Mouse (Mus musculus) limb, embryonic 12.5 days (tissue): ENCODE measurements around the gene Sema6d. TPM values are rescaled to one million over a fixed set of nuclear protein-coding genes. Genes with fewer than 3 reads are reported as not detected.

ENCODE experiments used
- ATAC-seq: fragments of 200-750 bp; cut with Nextera tagmentation; 2 replicates; pipeline ENCODE4 v1.8.0; 2017; ENCODE audit warnings: low read depth, moderate TSS enrichment; ENCODE audit not compliant: insufficient number of reproducible peaks, insufficient read depth, low FRiP score, low TSS enrichment
- H3K27ac ChIP-seq: fragments of 300-500 bp; sonication (generic); 2 replicates; pipeline ENCODE4 v1.5.1; 2016; ENCODE audit warnings: mild to moderate bottlenecking, moderate library complexity
- H3K27me3 ChIP-seq: fragments of 300-500 bp; sonication (generic); 2 replicates; pipeline ENCODE4 v1.6.1; 2016; ENCODE audit warnings: mild to moderate bottlenecking, moderate library complexity
- H3K36me3 ChIP-seq: fragments of 300-500 bp; sonication (generic); 2 replicates; pipeline ENCODE4 v1.6.1; 2016; ENCODE audit warnings: mild to moderate bottlenecking, moderate library complexity
- H3K4me1 ChIP-seq: fragments of 300-500 bp; sonication (generic); replicated peaks from 2 replicates; pipeline ENCODE4 v1.6.1; 2016
- H3K4me2 ChIP-seq: fragments of 300-500 bp; sonication (generic); 2 replicates; pipeline ENCODE4 v1.6.1; 2016; ENCODE audit warnings: mild to moderate bottlenecking, moderate library complexity
- H3K4me3 ChIP-seq: fragments of 300-500 bp; sonication (generic); replicated peaks from 2 replicates; pipeline ENCODE4 v1.5.1; 2016; ENCODE audit warnings: mild to moderate bottlenecking
- H3K9ac ChIP-seq: fragments of 300-500 bp; sonication (generic); replicated peaks from 2 replicates; pipeline ENCODE4 v1.6.1; 2016; ENCODE audit warnings: mild to moderate bottlenecking, moderate library complexity
- H3K9me3 ChIP-seq: fragments of 300-500 bp; sonication (generic); 2 replicates; pipeline ENCODE4 v1.6.1; 2016; ENCODE audit warnings: mild to moderate bottlenecking, moderate library complexity
- WGBS: fragments of 180-500 bp; shearing (Covaris S2); methylation state at CpG from one replicate; pipeline ENCODE4 v1.1.7; 2016; 5-methylcytosine and 5-hydroxymethylcytosine counted together
- polyA plus RNA-seq: library from polyadenylated mRNA; unstranded; fragments of >200 nt; fragmentation: Nextera tagmentation; extraction: Ambion mirVana; gene quantifications from 2 replicates; pipeline ENCODE4 v1.2.1, GENCODE M21; 2016

Sema6d gene
- polyA plus RNA-seq, result 6.7 and 7.2 TPM in 2 replicates

- Histone ChIP-seq H3K4me2 (peak within 1 kb of the TSS; percentile 90), H3K4me3 (peak within 1 kb of the TSS; percentile 46), H3K27me3 (peaks cover 54% of the 10 kb centered on the region), H3K9me3 (no peaks in the 10 kb centered on the region), H3K4me1 (peaks cover 13% of the 10 kb centered on the region), H3K9ac (peak within 1 kb of the TSS; percentile 42), H3K36me3 (no peaks in the 10 kb centered on the region), H3K27ac (no peak within 1 kb of the TSS)
- 2% methylated on average over 28 of the region's 29 CpGs for WGBS
- ATAC-seq, result peak; percentile 65; the same call in 1 of the 2 replicates
These were observed at the start of gene Sema6d for GRCm38 (mm10) chr2:124089813-124090230. TSS of gene Sema6d (plus strand) at chr2:124089969.

GRCm38 (mm10) chr2:124059910-124060309 is 29.9 kb upstream of the Sema6d start:
- H3K36me3 ChIP-seq, result no peaks in the 10 kb centered on the region
- H3K4me3 ChIP-seq, result no peak overlapping the region
- H3K27ac ChIP-seq, result no peak overlapping the region
- ATAC-seq, result no peak
- no peaks in the 10 kb centered on the region for H3K9me3 ChIP-seq
- no peak overlapping the region for H3K9ac ChIP-seq
- H3K4me1 ChIP-seq, result no peaks in the 10 kb centered on the region
- no peak overlapping the region for H3K4me2 ChIP-seq
- 75% methylated on average over 3 of the region's 3 CpGs for WGBS
- no peaks in the 10 kb centered on the region for H3K27me3 ChIP-seq

- no peak overlapping the region for H3K4me2 ChIP-seq
- no peaks in the 10 kb centered on the region for H3K4me1 ChIP-seq
- no peaks in the 10 kb centered on the region for H3K9me3 ChIP-seq
- no peak overlapping the region for H3K9ac ChIP-seq
- no peak overlapping the region for H3K4me3 ChIP-seq
- 85% methylated on average over 4 of the region's 4 CpGs for WGBS
- no peaks in the 10 kb centered on the region for H3K36me3 ChIP-seq
- ATAC-seq, result no peak
- H3K27me3 ChIP-seq, result no peaks in the 10 kb centered on the region
- no peak overlapping the region for H3K27ac ChIP-seq
These were observed 21.4 kb upstream of the Sema6d start for GRCm38 (mm10) chr2:124068380-124068779.

- ATAC-seq, result no peak
- Histone ChIP-seq H3K36me3 (no peaks in the 10 kb centered on the region), H3K4me3 (no peak overlapping the region), H3K27ac (no peak overlapping the region), H3K27me3 (no peaks in the 10 kb centered on the region), H3K9me3 (no peaks in the 10 kb centered on the region), H3K4me1 (no peaks in the 10 kb centered on the region), H3K4me2 (no peak overlapping the region), H3K9ac (no peak overlapping the region)
- 44% methylated on average over 2 of the region's 2 CpGs for WGBS
These were observed 19.1 kb upstream of the Sema6d start for GRCm38 (mm10) chr2:124070664-124071063.

GRCm38 (mm10) chr2:124071380-124071779 is 18.4 kb upstream of the Sema6d start:
- no peak overlapping the region for H3K9ac ChIP-seq
- WGBS, result 1% methylated on average over 2 of the region's 2 CpGs
- H3K27me3 ChIP-seq, result no peaks in the 10 kb centered on the region
- H3K4me2 ChIP-seq, result no peak overlapping the region
- no peaks in the 10 kb centered on the region for H3K36me3 ChIP-seq
- no peaks in the 10 kb centered on the region for H3K4me1 ChIP-seq
- no peaks in the 10 kb centered on the region for H3K9me3 ChIP-seq
- no peak overlapping the region for H3K27ac ChIP-seq
- ATAC-seq, result no peak
- no peak overlapping the region for H3K4me3 ChIP-seq

- H3K4me1 ChIP-seq, result peaks cover 13% of the 10 kb centered on the region
- H3K27me3 ChIP-seq, result peaks cover 54% of the 10 kb centered on the region
- no peaks in the 10 kb centered on the region for H3K9me3 ChIP-seq
- peak; percentile 70; the same call in 1 of the 2 replicates for ATAC-seq
- peak overlapping the region; percentile 46 for H3K4me3 ChIP-seq
- WGBS, result 3% methylated on average over 49 of the region's 49 CpGs
- peak overlapping the region; percentile 90 for H3K4me2 ChIP-seq
- peak overlapping the region; percentile 42 for H3K9ac ChIP-seq
- H3K27ac ChIP-seq, result no peak overlapping the region
- H3K36me3 ChIP-seq, result no peaks in the 10 kb centered on the region
These were observed 717 bp downstream of the Sema6d start for GRCm38 (mm10) chr2:124090231-124091141.

- Histone ChIP-seq H3K4me1 (no peaks in the 10 kb centered on the region), H3K36me3 (no peaks in the 10 kb centered on the region), H3K9ac (no peak overlapping the region), H3K27me3 (no peaks in the 10 kb centered on the region), H3K27ac (no peak overlapping the region), H3K4me3 (no peak overlapping the region), H3K9me3 (no peaks in the 10 kb centered on the region), H3K4me2 (no peak overlapping the region)
- no peak for ATAC-seq
- 54% methylated on average over 1 of the region's 1 CpGs for WGBS
These were observed 9.9 kb downstream of the Sema6d start for GRCm38 (mm10) chr2:124099697-124100096.

- no peak overlapping the region for H3K4me2 ChIP-seq
- no peaks in the 10 kb centered on the region for H3K36me3 ChIP-seq
- ATAC-seq, result no peak
- no peaks in the 10 kb centered on the region for H3K4me1 ChIP-seq
- H3K27me3 ChIP-seq, result no peaks in the 10 kb centered on the region
- H3K9ac ChIP-seq, result no peak overlapping the region
- H3K27ac ChIP-seq, result no peak overlapping the region
- 22% methylated on average over 9 of the region's 9 CpGs for WGBS
- H3K4me3 ChIP-seq, result no peak overlapping the region
- H3K9me3 ChIP-seq, result no peaks in the 10 kb centered on the region
These were observed 10.9 kb downstream of the Sema6d start for GRCm38 (mm10) chr2:124100486-124101200.

GRCm38 (mm10) chr2:124101201-124101517 is 11.4 kb downstream of the Sema6d start:
- Histone ChIP-seq H3K27ac (no peak overlapping the region), H3K9me3 (no peaks in the 10 kb centered on the region), H3K27me3 (no peaks in the 10 kb centered on the region), H3K36me3 (no peaks in the 10 kb centered on the region), H3K4me3 (no peak overlapping the region), H3K9ac (no peak overlapping the region), H3K4me1 (no peaks in the 10 kb centered on the region), H3K4me2 (no peak overlapping the region)
- ATAC-seq, result no peak

- Histone ChIP-seq H3K36me3 (no peaks in the 10 kb centered on the region), H3K4me1 (no peaks in the 10 kb centered on the region), H3K9ac (no peak overlapping the region), H3K27ac (no peak overlapping the region), H3K9me3 (no peaks in the 10 kb centered on the region), H3K4me2 (no peak overlapping the region), H3K4me3 (no peak overlapping the region), H3K27me3 (no peaks in the 10 kb centered on the region)
- WGBS, result 85% methylated on average over 5 of the region's 5 CpGs
- no peak for ATAC-seq
These were observed 11.8 kb downstream of the Sema6d start for GRCm38 (mm10) chr2:124101580-124101979.

- Histone ChIP-seq H3K4me3 (no peak overlapping the region), H3K4me2 (no peak overlapping the region), H3K36me3 (no peaks in the 10 kb centered on the region), H3K27me3 (no peaks in the 10 kb centered on the region), H3K4me1 (no peaks in the 10 kb centered on the region), H3K9me3 (no peaks in the 10 kb centered on the region), H3K9ac (no peak overlapping the region), H3K27ac (no peak overlapping the region)
- no peak for ATAC-seq
These were observed 13.5 kb downstream of the Sema6d start for GRCm38 (mm10) chr2:124103277-124103676.
